Mouse (Mus musculus): ENCODE data around the gene D7Ertd443e. TPM values are rescaled to one million over a fixed set of nuclear protein-coding genes. Genes with fewer than 3 reads are reported as not detected.

Gene D7Ertd443e
- polyA plus RNA-seq, 1 experiment from 2014 or later, result 0.18 TPM

GRCm38 (mm10) chr7:134265783-134266182, 119.7 kb downstream of the D7Ertd443e start:
- Histone ChIP-seq H3K9ac (ENCODE audit: low read depth, low read length) (no peak overlapping the region), H3K27me3 (ENCODE audit: control insufficient read depth, insufficient read depth, low read depth, low read length) (no peaks in the 10 kb centered on the region), H3K36me3 (ENCODE audit: control insufficient read depth, insufficient read depth, low read length) (no peaks in the 10 kb centered on the region), H3K9me3 (replicated peaks; ENCODE audit: control insufficient read depth, low read length, poor library complexity, severe bottlenecking) (no peaks in the 10 kb centered on the region), H3K4me2 (ENCODE audit: low read length) (no peak overlapping the region), H3K4me3 (ENCODE audit: low read depth, low read length) (no peak overlapping the region), H3K4me1 (ENCODE audit: control insufficient read depth, insufficient read depth, low read length) (no peaks in the 10 kb centered on the region), H3K27ac (ENCODE audit: low read length) (no peak overlapping the region)
- ATAC-seq, result no peak
- WGBS, result 78% methylated on average over 4 of the region's 4 CpGs

- H3K36me3 ChIP-seq (ENCODE audit: control insufficient read depth, insufficient read depth, low read length), result no peaks in the 10 kb centered on the region
- no peak overlapping the region for H3K27ac ChIP-seq (ENCODE audit: low read length)
- 45% methylated on average over 4 of the region's 4 CpGs for WGBS
- H3K9ac ChIP-seq (ENCODE audit: low read depth, low read length), result no peak overlapping the region
- no peak overlapping the region for H3K4me2 ChIP-seq (ENCODE audit: low read length)
- H3K9me3 ChIP-seq (replicated peaks; ENCODE audit: control insufficient read depth, low read length, poor library complexity, severe bottlenecking), result no peaks in the 10 kb centered on the region
- no peaks in the 10 kb centered on the region for H3K27me3 ChIP-seq (ENCODE audit: control insufficient read depth, insufficient read depth, low read depth, low read length)
- H3K4me1 ChIP-seq (ENCODE audit: control insufficient read depth, insufficient read depth, low read length), result no peaks in the 10 kb centered on the region
- no peak for ATAC-seq
- no peak overlapping the region for H3K4me3 ChIP-seq (ENCODE audit: low read depth, low read length)
Measured at GRCm38 (mm10) chr7:134263146-134263906, 122.1 kb downstream of the D7Ertd443e start.

GRCm38 (mm10) chr7:134261003-134261701, 124.3 kb downstream of the D7Ertd443e start:
- WGBS, result 57% methylated on average over 4 of the region's 4 CpGs
- Histone ChIP-seq H3K27ac (ENCODE audit: low read length) (no peak overlapping the region), H3K4me3 (ENCODE audit: low read depth, low read length) (no peak overlapping the region), H3K27me3 (ENCODE audit: control insufficient read depth, insufficient read depth, low read depth, low read length) (no peaks in the 10 kb centered on the region), H3K36me3 (ENCODE audit: control insufficient read depth, insufficient read depth, low read length) (no peaks in the 10 kb centered on the region), H3K9ac (ENCODE audit: low read depth, low read length) (no peak overlapping the region), H3K4me1 (ENCODE audit: control insufficient read depth, insufficient read depth, low read length) (no peaks in the 10 kb centered on the region), H3K9me3 (replicated peaks; ENCODE audit: control insufficient read depth, low read length, poor library complexity, severe bottlenecking) (no peaks in the 10 kb centered on the region), H3K4me2 (ENCODE audit: low read length) (no peak overlapping the region)
- no peak for ATAC-seq

- H3K27me3 ChIP-seq (ENCODE audit: control insufficient read depth, insufficient read depth, low read depth, low read length), result no peaks in the 10 kb centered on the region
- no peak overlapping the region for H3K9ac ChIP-seq (ENCODE audit: low read depth, low read length)
- H3K4me2 ChIP-seq (ENCODE audit: low read length), result no peak overlapping the region
- ATAC-seq, result no peak
- 91% methylated on average over 7 of the region's 7 CpGs for WGBS
- H3K27ac ChIP-seq (ENCODE audit: low read length), result no peak overlapping the region
- no peaks in the 10 kb centered on the region for H3K36me3 ChIP-seq (ENCODE audit: control insufficient read depth, insufficient read depth, low read length)
- peaks cover 3% of the 10 kb centered on the region; the same call in 1 of the 2 replicates for H3K4me1 ChIP-seq (ENCODE audit: control insufficient read depth, insufficient read depth, low read length)
- H3K9me3 ChIP-seq (replicated peaks; ENCODE audit: control insufficient read depth, low read length, poor library complexity, severe bottlenecking), result no peaks in the 10 kb centered on the region
- H3K4me3 ChIP-seq (ENCODE audit: low read depth, low read length), result no peak overlapping the region
Measured at GRCm38 (mm10) chr7:134250273-134250870, 135.1 kb downstream of the D7Ertd443e start.

- no peak for ATAC-seq
- 97% methylated on average over 2 of the region's 2 CpGs for WGBS
- Histone ChIP-seq H3K4me3 (ENCODE audit: low read depth, low read length) (no peak overlapping the region), H3K9ac (ENCODE audit: low read depth, low read length) (no peak overlapping the region), H3K27me3 (ENCODE audit: control insufficient read depth, insufficient read depth, low read depth, low read length) (no peaks in the 10 kb centered on the region), H3K9me3 (replicated peaks; ENCODE audit: control insufficient read depth, low read length, poor library complexity, severe bottlenecking) (no peaks in the 10 kb centered on the region), H3K4me2 (ENCODE audit: low read length) (no peak overlapping the region), H3K36me3 (ENCODE audit: control insufficient read depth, insufficient read depth, low read length) (no peaks in the 10 kb centered on the region), H3K4me1 (ENCODE audit: control insufficient read depth, insufficient read depth, low read length) (peaks cover 3% of the 10 kb centered on the region; the same call in 1 of the 2 replicates), H3K27ac (ENCODE audit: low read length) (no peak overlapping the region)
Measured at GRCm38 (mm10) chr7:134248041-134248440, 137.4 kb downstream of the D7Ertd443e start.

- no peaks in the 10 kb centered on the region for H3K36me3 ChIP-seq (ENCODE audit: control insufficient read depth, insufficient read depth, low read length)
- 17% methylated on average over 5 of the region's 5 CpGs for WGBS
- H3K4me1 ChIP-seq (ENCODE audit: control insufficient read depth, insufficient read depth, low read length), result peaks cover 3% of the 10 kb centered on the region; the same call in 1 of the 2 replicates
- no peak overlapping the region for H3K4me3 ChIP-seq (ENCODE audit: low read depth, low read length)
- H3K27me3 ChIP-seq (ENCODE audit: control insufficient read depth, insufficient read depth, low read depth, low read length), result no peaks in the 10 kb centered on the region
- H3K9ac ChIP-seq (ENCODE audit: low read depth, low read length), result no peak overlapping the region
- ATAC-seq, result no peak
- H3K9me3 ChIP-seq (replicated peaks; ENCODE audit: control insufficient read depth, low read length, poor library complexity, severe bottlenecking), result no peaks in the 10 kb centered on the region
- no peak overlapping the region for H3K27ac ChIP-seq (ENCODE audit: low read length)
- H3K4me2 ChIP-seq (ENCODE audit: low read length), result no peak overlapping the region
Measured at GRCm38 (mm10) chr7:134246624-134247023, 138.8 kb downstream of the D7Ertd443e start.

- H3K36me3 ChIP-seq (ENCODE audit: control insufficient read depth, insufficient read depth, low read length), result no peaks in the 10 kb centered on the region
- ATAC-seq, result no peak
- H3K4me2 ChIP-seq (ENCODE audit: low read length), result no peak overlapping the region
- no peak overlapping the region for H3K9ac ChIP-seq (ENCODE audit: low read depth, low read length)
- peaks cover 3% of the 10 kb centered on the region; the same call in 1 of the 2 replicates for H3K4me1 ChIP-seq (ENCODE audit: control insufficient read depth, insufficient read depth, low read length)
- H3K9me3 ChIP-seq (replicated peaks; ENCODE audit: control insufficient read depth, low read length, poor library complexity, severe bottlenecking), result no peaks in the 10 kb centered on the region
- H3K27ac ChIP-seq (ENCODE audit: low read length), result no peak overlapping the region
- H3K27me3 ChIP-seq (ENCODE audit: control insufficient read depth, insufficient read depth, low read depth, low read length), result no peaks in the 10 kb centered on the region
- WGBS, result 100% methylated on average over 1 of the region's 1 CpGs
- no peak overlapping the region for H3K4me3 ChIP-seq (ENCODE audit: low read depth, low read length)
Measured at GRCm38 (mm10) chr7:134242773-134243172, 142.7 kb downstream of the D7Ertd443e start.

- no peak overlapping the region for H3K4me3 ChIP-seq (ENCODE audit: low read depth, low read length)
- H3K9ac ChIP-seq (ENCODE audit: low read depth, low read length), result no peak overlapping the region
- H3K36me3 ChIP-seq (ENCODE audit: control insufficient read depth, insufficient read depth, low read length), result no peaks in the 10 kb centered on the region
- no peaks in the 10 kb centered on the region for H3K27me3 ChIP-seq (ENCODE audit: control insufficient read depth, insufficient read depth, low read depth, low read length)
- no peak overlapping the region for H3K4me2 ChIP-seq (ENCODE audit: low read length)
- no peak for ATAC-seq
- 77% methylated on average over 4 of the region's 4 CpGs for WGBS
- H3K27ac ChIP-seq (ENCODE audit: low read length), result no peak overlapping the region
- no peaks in the 10 kb centered on the region for H3K9me3 ChIP-seq (replicated peaks; ENCODE audit: control insufficient read depth, low read length, poor library complexity, severe bottlenecking)
- no peaks in the 10 kb centered on the region for H3K4me1 ChIP-seq (ENCODE audit: control insufficient read depth, insufficient read depth, low read length)
Measured at GRCm38 (mm10) chr7:134241212-134241611, 144.2 kb downstream of the D7Ertd443e start.

- Histone ChIP-seq H3K27me3 (ENCODE audit: control insufficient read depth, insufficient read depth, low read depth, low read length) (no peaks in the 10 kb centered on the region), H3K9me3 (replicated peaks; ENCODE audit: control insufficient read depth, low read length, poor library complexity, severe bottlenecking) (no peaks in the 10 kb centered on the region), H3K4me3 (ENCODE audit: low read depth, low read length) (no peak overlapping the region), H3K4me2 (ENCODE audit: low read length) (no peak overlapping the region), H3K4me1 (ENCODE audit: control insufficient read depth, insufficient read depth, low read length) (no peaks in the 10 kb centered on the region), H3K36me3 (ENCODE audit: control insufficient read depth, insufficient read depth, low read length) (no peaks in the 10 kb centered on the region), H3K27ac (ENCODE audit: low read length) (no peak overlapping the region), H3K9ac (ENCODE audit: low read depth, low read length) (no peak overlapping the region)
- no peak for ATAC-seq
- 98% methylated on average over 1 of the region's 1 CpGs for WGBS
Measured at GRCm38 (mm10) chr7:134240579-134240978, 144.9 kb downstream of the D7Ertd443e start.

Measured in midbrain, embryonic 16.5 days (tissue).